Mouse (Mus musculus): ENCODE results near the gene Atrip.

Atrip gene

GRCm38 (mm10) chr9:109073661-109074573 is at the start of gene Atrip:
Gene Atrip (minus strand): TSS chr9:109074124.
- DNase-seq = peak; percentile 96 to 98

DNA sequence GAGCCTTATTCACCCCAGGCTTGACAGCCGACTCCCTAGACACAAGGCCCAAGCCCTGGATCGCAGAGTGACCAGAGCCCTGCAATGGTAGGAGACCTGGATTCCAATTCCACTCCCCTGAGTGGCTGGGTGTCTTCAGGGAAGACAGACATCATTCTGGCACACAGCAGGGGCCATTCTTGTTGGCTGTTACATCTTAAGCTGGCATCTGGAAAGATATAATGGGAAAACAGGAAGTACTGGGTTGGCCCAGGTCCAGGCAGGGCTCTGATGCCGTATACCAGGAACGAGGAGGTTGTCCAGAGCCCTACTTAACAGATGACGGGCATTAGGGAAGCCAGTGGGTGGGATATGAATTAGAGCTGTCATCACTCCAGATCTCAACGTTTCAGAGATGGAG is 49.3 kb upstream of the Atrip start:
- peak; percentile 30 to 38 for DNase-seq

GRCm38 (mm10) chr9:109122553-109123085 is 48.7 kb upstream of the Atrip start:
- DNase-seq = peak; percentile 62 to 66

DNA sequence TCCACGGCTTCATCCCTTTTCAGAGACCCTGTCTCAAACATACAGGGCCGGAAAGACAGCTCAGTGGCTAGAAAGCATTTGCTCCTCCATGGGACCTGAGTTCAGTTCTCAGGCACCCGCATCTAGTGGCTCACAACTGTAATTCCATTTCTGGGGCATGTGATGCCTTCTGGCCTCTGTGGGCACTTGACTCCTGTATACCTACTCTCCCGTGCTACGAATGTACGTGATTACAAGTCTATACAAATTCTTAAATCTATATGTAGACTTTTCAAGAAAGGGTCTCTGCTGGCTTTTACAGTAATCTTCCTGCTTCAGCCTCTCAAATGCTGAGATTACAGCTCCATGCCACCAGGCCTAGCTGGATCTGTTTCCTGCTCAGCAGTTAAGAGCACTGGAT is 47.0 kb upstream of the Atrip start:
- DNase-seq = no peak

DNA sequence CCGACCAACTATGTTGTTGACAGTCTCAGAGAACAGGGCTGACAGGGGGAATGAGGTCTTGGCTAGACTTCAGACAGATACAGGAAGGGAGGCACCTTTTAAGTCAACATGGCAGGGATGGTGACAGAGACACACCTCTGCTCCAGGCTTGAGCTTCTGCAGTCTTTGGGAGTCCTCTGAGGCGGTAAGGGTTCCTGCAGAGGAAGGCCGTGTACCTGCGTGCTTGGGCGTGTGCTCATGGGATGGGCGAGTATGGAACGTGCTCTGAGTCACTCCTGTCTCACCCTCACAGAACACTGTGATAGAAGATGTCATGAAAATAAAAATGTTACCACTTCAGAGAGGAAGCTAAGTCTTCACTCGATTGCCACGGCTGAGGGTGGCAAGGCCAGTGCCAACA is 45.6 kb upstream of the Atrip start:
- DNase-seq = no peak

DNA sequence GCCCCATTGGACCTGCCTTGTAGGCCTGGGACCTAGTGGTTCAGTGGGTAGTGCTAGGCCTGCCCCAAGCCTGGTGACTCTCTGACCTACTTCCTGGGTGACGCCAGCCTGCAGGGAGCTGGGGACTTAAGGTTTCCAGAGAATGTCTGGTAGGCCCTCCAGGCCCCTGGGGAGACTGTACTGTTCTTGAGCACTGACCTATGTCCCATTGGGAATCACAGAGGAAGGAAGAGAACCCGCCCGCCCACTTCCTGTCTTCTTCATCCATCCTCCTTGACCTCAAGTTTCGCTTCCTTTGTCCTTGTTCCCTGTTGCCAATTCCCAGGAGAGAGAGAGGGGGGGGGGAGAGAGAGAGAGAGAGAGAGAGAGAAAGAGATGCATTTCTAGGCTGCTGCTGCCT is 44.2 kb upstream of the Atrip start:
- DNase-seq = no peak

DNA sequence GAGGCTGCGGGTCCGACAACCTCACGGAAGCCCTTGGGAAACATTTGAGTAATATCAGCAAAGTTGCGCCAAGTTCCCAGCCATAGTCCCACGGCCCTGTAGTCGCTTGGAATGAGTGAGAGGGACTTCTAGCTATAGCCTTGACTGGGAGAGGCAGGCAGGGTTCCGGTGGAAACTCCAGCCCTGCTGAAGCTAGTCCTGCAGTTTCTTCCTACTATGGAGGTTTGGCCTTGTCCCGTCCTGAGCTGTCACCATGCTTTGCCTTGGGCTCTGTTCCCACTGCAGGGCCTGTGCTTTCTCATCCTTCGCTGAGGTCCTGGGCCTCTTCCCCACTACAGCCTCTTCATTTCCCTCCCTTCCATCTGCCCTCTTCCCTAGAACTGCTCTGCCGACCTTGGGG is 42.3 kb upstream of the Atrip start:
- no peak for DNase-seq

DNA sequence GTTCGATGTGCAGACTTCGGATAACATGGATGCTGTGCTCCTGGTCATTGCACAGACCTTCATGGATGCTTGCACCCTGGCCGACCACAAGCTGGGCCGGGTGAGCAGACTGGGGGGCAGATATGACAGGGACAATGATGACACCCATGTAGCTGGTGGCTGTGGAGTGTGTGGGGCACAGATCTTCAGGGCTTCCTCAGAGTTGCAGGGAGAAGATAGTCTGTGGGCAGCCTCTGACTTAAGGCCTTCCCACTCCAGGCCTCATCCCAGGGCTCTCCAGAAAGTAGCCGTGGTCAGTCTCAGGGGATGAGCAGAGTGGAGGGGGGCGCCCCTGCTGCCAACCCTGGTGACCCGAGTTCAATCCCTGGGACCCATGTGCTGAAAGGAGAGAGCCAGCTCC is 40.9 kb upstream of the Atrip start:
- DNase-seq = peak in 1 of 2 experiments; percentile 1

- peak in 1 of 2 experiments; percentile 1 for DNase-seq
Observed at GRCm38 (mm10) chr9:109114276-109114675, 40.4 kb upstream of the Atrip start.

GRCm38 (mm10) chr9:109113331-109113730 is 39.4 kb upstream of the Atrip start:
- DNase-seq = peak in 1 of 2 experiments; percentile 1

DNA sequence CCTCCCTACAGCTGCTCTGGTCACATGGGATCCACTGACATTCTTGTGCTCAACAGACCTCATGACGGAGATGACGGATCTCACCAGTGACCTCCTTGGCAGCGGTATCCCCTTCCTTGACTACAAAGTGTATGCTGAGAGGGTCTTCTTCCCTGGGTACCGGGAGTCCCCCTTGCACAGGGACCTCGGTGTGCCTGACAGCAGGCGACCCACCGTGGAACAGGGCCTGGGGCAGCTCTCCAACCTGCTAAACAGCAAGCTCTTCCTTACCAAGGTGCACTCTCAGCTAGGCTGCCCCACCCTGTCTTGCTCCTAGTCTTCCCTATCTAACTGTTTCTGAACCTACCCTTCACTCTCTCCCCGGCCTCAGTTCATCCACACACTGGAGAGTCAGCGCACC is 37.7 kb upstream of the Atrip start:
- no peak for DNase-seq

- DNase-seq = no peak
Observed at GRCm38 (mm10) chr9:109111101-109111500, 37.2 kb upstream of the Atrip start.

- no peak for DNase-seq
Observed at GRCm38 (mm10) chr9:109110240-109110639, 36.3 kb upstream of the Atrip start.

DNA sequence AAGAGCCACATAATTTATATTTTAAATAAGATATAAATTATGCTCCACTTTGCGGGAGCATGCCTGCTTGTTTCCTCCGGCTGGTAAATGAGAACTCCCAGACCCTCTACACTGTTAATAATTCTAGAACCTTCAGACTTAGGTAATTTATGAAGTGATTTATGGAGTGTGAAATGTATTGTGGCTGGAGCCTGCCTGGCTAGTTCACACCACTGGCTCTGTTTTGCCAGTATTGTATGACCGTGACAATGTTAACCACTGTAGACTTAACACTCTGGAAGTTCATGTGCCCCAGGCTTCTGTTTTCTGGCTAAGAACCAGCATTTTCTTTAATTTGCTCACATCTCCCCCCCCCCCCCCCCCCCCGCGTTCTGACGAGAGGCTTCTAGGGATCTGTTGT is 33.4 kb upstream of the Atrip start:
- no peak for DNase-seq

- DNase-seq = no peak
Observed at GRCm38 (mm10) chr9:109105648-109106047, 31.7 kb upstream of the Atrip start.

DNA sequence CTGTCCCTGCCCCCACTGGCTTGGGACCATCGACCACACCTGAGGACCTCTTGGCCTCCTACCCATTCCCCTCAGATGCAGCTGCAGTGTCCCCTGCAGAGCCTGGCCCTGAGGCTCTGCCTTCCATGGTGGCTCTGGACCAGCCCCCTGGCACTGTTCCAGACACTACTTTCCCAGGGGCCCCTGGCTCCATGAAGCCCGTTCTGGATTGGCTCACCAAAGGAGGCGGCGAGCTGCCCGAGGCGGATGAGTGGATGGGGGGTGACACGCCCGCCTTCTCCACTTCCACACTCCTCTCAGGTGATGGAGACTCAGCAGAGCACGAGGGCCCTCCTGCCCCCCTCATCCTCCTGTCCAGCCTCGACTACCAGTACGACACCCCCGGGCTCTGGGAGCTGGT is 31.1 kb upstream of the Atrip start:
- peak; percentile 50 to 66 for DNase-seq

DNA sequence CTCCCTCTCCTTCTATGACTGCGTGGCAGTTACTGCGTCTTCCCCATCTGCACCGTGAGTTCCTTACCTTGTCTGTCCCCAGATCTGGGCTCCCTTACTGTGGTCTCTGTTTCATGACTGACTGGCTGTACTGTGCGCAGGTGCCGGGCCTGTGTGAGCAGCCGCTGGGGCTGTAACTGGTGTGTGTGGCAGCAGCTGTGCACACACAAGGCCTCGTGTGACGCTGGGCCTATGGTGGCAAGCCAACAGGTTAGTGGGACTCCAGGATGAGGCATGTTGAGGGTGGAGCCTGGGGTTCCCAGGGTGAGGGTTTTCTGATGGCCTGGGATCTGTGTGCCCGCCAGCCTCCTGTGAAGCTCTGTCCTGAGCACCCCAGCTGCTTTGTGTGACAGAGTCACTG is 30.2 kb upstream of the Atrip start:
- DNase-seq = no peak

DNA sequence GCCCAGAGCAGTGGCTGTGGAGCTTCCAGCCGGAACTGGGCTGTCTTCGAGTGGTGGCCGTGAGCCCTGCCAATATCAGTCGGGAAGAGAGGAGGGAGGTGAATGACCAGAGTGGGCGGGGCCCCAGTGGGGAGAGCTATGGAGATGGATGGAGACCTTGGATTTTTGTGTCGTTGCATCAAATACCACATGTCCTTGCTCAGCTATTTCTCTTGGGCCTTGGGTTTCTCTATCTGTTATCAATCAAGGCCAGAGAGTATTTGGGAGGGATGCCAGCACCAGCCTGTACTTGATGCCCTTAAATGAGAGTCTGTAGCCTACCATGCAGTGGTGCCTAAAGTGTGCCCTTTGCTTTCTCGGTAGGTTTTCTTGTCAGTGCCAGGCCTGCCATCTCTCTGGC is 29.3 kb upstream of the Atrip start:
- DNase-seq = peak in 1 of 2 experiments; percentile 27

- no peak for DNase-seq
Observed at GRCm38 (mm10) chr9:109102541-109102940, 28.6 kb upstream of the Atrip start.

- DNase-seq = no peak
Observed at GRCm38 (mm10) chr9:109101933-109102445, 28.1 kb upstream of the Atrip start.

DNA sequence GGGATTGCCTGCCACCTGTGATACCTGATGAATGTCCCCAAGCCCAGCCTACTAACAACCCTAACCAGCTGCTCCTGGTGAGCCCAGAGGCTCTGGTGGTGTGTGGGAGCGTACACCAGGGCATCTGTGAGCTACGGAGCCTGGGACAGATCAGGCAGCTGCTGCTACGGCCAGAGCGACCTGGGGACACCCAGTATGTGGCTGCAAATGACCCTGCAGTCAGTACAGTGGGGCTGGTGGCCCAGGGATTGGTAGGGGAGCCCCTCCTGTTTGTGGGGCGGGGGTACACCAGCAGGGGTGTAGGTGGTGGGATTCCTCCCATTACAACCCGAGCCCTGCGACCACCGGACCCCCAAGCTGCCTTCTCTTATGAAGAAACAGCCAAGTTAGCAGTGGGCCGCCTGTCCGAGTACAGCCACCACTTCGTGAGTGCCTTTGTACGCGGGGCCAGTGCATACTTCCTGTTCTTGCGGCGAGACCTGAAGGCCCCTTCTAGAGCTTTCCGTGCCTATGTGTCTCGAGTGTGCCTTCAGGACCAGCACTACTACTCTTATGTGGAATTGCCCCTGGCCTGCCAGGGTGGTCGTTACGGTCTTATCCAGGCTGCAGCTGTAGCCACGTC is 26.5 kb upstream of the Atrip start:
- DNase-seq = no peak

GRCm38 (mm10) chr9:109098969-109099368 is 25.0 kb upstream of the Atrip start:
- DNase-seq = peak; percentile 47 to 70

GRCm38 (mm10) chr9:109098366-109098765 is 24.4 kb upstream of the Atrip start:
- DNase-seq = no peak

DNA sequence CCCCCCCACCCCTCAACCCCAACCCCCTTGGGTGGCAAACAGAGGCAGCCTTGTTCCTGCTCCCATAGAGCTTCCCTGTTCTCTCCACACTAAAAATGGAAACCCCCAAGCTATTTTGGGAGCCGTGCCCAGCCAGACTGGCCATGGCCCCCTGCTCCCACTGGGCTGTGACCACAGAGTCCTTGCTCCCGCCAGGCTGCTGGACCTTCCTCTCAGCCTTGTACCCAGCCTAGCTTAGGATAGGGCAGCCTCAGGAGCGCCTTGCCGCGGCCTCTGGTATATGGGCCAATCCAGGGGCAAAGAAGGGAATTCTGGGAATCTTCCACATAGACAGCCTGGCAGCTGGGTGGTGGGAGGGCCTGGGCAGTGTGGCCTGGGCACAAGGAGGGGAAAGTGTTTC is 23.9 kb upstream of the Atrip start:
- peak; percentile 68 to 80 for DNase-seq

All from cerebellum, postnatal 10 days (tissue).